Mouse (Mus musculus): ENCODE measurements around the gene Cacfd1. TPM values are rescaled to one million over a fixed set of nuclear protein-coding genes. Genes with fewer than 3 reads are reported as not detected.

Gene Cacfd1
- polyA plus RNA-seq, 1 experiment from 2014 or later: 35.9 TPM

- Histone ChIP-seq H3K27me3 (replicated peaks) (peaks cover 65% of the 10 kb centered on the region), H3K9ac (peak within 1 kb of the TSS; percentile 53), H3K4me2 (peak within 1 kb of the TSS; percentile 69), H3K4me1 (peaks cover 9% of the 10 kb centered on the region), H3K27ac (replicated peaks) (no peak within 1 kb of the TSS), H3K36me3 (no peaks in the 10 kb centered on the region), H3K4me3 (peak within 1 kb of the TSS; percentile 38), H3K9me3 (no peaks in the 10 kb centered on the region)
- ATAC-seq (ENCODE audit: extremely low read depth, insufficient number of reproducible peaks, low FRiP score, low TSS enrichment): peak; percentile 88
- WGBS: 4% methylated on average over 38 of the region's 38 CpGs
These were observed 18.1 kb downstream of the Cacfd1 start, which contains the start of gene Slc2a6 for GRCm38 (mm10) chr2:27027618-27028436. Gene Slc2a6 (minus strand): TSS chr2:27027998.

DNA sequence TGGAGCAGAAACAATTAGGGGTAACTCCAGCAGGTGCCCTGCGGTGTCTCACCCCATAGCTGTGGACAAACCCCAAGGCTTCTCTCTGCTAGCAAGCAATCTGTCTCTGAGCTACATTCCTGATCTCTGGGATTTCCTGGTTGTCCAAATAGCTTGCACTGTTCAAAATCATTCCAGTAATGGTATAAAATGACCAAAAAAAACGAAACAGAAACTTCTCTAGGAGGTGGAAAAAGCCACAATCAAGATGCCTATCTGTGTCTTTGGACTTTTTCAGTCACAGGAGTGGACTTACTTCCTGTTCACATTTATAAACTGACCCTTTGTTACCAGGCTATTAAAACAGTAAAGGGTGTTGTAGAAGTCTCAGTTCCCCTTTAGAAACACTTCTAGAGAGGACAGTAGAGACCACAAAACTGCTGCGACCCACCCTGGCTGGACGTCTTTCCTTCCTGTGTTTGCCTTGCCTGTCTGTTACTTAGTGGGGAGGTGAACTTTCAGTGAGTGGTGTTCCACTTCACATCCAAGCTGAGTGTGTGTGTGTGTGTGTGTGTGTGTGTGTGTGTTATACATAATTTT, 18.8 kb downstream of the Cacfd1 start:
- 58% methylated on average over 4 of the region's 4 CpGs for WGBS
- Histone ChIP-seq H3K4me3 (peak overlapping the region; percentile 38), H3K4me2 (peak overlapping the region; percentile 69)

GRCm38 (mm10) chr2:27032361-27032760, 22.6 kb downstream of the Cacfd1 start:
- Histone ChIP-seq H3K4me1 (peaks cover 9% of the 10 kb centered on the region), H3K27me3 (replicated peaks) (peaks cover 28% of the 10 kb centered on the region), H3K36me3 (no peaks in the 10 kb centered on the region), H3K9me3 (no peaks in the 10 kb centered on the region), H3K27ac (replicated peaks) (no peak overlapping the region), H3K4me2 (no peak overlapping the region), H3K4me3 (no peak overlapping the region), H3K9ac (no peak overlapping the region)
- 52% methylated on average over 2 of the region's 2 CpGs for WGBS
- ATAC-seq (ENCODE audit: extremely low read depth, insufficient number of reproducible peaks, low FRiP score, low TSS enrichment): no peak

More for the DNA sequence above, 18.8 kb downstream of the Cacfd1 start:
- Histone ChIP-seq H3K4me1 (peaks cover 9% of the 10 kb centered on the region), H3K27me3 (replicated peaks) (peaks cover 64% of the 10 kb centered on the region), H3K36me3 (no peaks in the 10 kb centered on the region), H3K9me3 (no peaks in the 10 kb centered on the region), H3K27ac (replicated peaks) (no peak overlapping the region), H3K9ac (0 out of 2 replicates have a peak overlapping the region, but pooled peaks have one; percentile 53)
- ATAC-seq (ENCODE audit: extremely low read depth, insufficient number of reproducible peaks, low FRiP score, low TSS enrichment): no peak

DNA sequence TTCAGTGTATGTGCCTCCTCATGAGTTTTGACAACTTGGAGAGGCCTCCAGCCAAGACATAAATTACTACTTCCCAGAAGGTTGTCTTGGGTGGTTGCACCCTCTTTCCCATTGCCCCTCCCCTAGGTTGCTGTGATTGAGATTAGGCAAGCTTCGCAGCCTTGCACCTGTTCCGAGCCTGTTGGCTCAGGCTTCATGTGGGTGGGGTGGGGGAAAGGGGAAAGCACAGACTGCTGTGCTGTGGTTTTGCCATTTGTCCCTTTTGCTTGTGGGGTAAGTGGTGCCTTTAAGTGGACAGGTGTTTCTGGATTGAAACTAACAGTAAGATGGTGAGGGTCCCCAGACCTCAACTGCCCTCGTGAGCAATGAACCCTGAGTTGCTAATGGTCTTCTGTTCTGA, 26.3 kb downstream of the Cacfd1 start:
- no peak for ATAC-seq (ENCODE audit: extremely low read depth, insufficient number of reproducible peaks, low FRiP score, low TSS enrichment)
- WGBS: 63% methylated on average over 3 of the region's 3 CpGs
- Histone ChIP-seq H3K4me1 (no peaks in the 10 kb centered on the region), H3K9me3 (no peaks in the 10 kb centered on the region), H3K4me2 (no peak overlapping the region), H3K27ac (replicated peaks) (no peak overlapping the region), H3K27me3 (replicated peaks) (peaks cover 21% of the 10 kb centered on the region), H3K4me3 (no peak overlapping the region), H3K36me3 (no peaks in the 10 kb centered on the region), H3K9ac (no peak overlapping the region)

DNA sequence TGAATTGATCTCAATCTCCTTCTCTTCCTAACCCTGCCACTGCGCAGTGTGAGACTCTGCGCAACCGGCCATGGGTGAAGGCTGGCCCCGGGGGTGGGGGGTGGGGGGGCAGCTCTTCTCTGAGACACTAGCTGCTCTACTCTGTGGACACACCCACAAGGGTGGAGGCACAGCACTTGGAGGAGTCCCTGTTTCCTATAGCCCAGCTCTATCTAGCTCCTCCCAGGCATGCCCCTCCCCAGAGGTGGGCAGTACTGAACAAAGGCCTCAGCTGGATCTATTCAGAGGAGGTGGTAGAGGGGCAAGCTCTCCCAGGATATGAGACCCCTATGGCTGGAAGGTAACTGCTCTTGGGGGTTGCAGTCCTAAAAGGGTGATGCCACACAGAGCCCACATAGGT, 27.3 kb downstream of the Cacfd1 start:
- WGBS: 76% methylated on average over 4 of the region's 4 CpGs
- Histone ChIP-seq H3K27ac (replicated peaks) (no peak overlapping the region), H3K9me3 (no peaks in the 10 kb centered on the region), H3K36me3 (no peaks in the 10 kb centered on the region), H3K4me1 (peaks cover 6% of the 10 kb centered on the region; the same call in 1 of the 2 replicates), H3K4me2 (no peak overlapping the region), H3K27me3 (replicated peaks) (peaks cover 24% of the 10 kb centered on the region), H3K4me3 (no peak overlapping the region), H3K9ac (no peak overlapping the region)
- ATAC-seq (ENCODE audit: extremely low read depth, insufficient number of reproducible peaks, low FRiP score, low TSS enrichment): no peak

GRCm38 (mm10) chr2:27038596-27038995, 28.9 kb downstream of the Cacfd1 start:
- H3K27ac ChIP-seq (replicated peaks): no peak overlapping the region
- no peaks in the 10 kb centered on the region for H3K9me3 ChIP-seq
- no peak for ATAC-seq (ENCODE audit: extremely low read depth, insufficient number of reproducible peaks, low FRiP score, low TSS enrichment)
- H3K36me3 ChIP-seq: no peaks in the 10 kb centered on the region
- peaks cover 34% of the 10 kb centered on the region for H3K27me3 ChIP-seq (replicated peaks)
- H3K4me2 ChIP-seq: no peak overlapping the region
- H3K4me1 ChIP-seq: peaks cover 10% of the 10 kb centered on the region; the same call in 1 of the 2 replicates
- H3K4me3 ChIP-seq: no peak overlapping the region
- 5% methylated on average over 3 of the region's 3 CpGs for WGBS
- no peak overlapping the region for H3K9ac ChIP-seq

DNA sequence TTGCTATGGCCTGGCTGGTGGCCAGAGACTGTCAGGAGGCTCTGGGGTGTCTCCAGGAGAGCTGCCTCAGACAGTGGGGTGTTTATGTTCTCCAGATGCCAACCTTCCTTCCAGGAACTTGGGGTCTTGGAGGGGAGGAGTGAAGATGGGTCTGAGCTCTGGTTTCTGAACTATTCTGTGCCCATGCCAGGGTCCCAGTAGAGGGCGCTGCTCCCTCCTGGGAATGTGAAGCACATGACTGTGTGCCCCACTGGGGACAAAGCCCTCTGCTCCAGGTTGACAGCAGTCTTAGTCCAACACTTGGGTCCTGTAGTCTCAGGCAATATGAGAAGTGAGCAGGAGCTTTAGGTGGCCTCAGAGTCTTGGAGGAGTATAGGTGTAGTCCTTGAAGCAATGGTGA, 29.6 kb downstream of the Cacfd1 start:
- Histone ChIP-seq H3K36me3 (no peaks in the 10 kb centered on the region), H3K27ac (replicated peaks) (no peak overlapping the region), H3K9ac (no peak overlapping the region), H3K27me3 (replicated peaks) (peaks cover 34% of the 10 kb centered on the region), H3K4me2 (no peak overlapping the region), H3K9me3 (no peaks in the 10 kb centered on the region), H3K4me1 (peaks cover 10% of the 10 kb centered on the region; the same call in 1 of the 2 replicates), H3K4me3 (no peak overlapping the region)
- WGBS: 5% methylated on average over 1 of the region's 1 CpGs
- no peak for ATAC-seq (ENCODE audit: extremely low read depth, insufficient number of reproducible peaks, low FRiP score, low TSS enrichment)

- no peak overlapping the region for H3K9ac ChIP-seq
- H3K4me3 ChIP-seq: no peak overlapping the region
- no peaks in the 10 kb centered on the region for H3K9me3 ChIP-seq
- H3K4me1 ChIP-seq: peaks cover 10% of the 10 kb centered on the region; the same call in 1 of the 2 replicates
- no peaks in the 10 kb centered on the region for H3K36me3 ChIP-seq
- H3K27me3 ChIP-seq (replicated peaks): peaks cover 39% of the 10 kb centered on the region
- 62% methylated on average over 8 of the region's 8 CpGs for WGBS
- H3K4me2 ChIP-seq: no peak overlapping the region
- no peak overlapping the region for H3K27ac ChIP-seq (replicated peaks)
- ATAC-seq (ENCODE audit: extremely low read depth, insufficient number of reproducible peaks, low FRiP score, low TSS enrichment): no peak
These were observed 32.6 kb downstream of the Cacfd1 start for GRCm38 (mm10) chr2:27042131-27042844.

GRCm38 (mm10) chr2:27043461-27043860, 33.7 kb downstream of the Cacfd1 start:
- no peaks in the 10 kb centered on the region for H3K9me3 ChIP-seq
- no peak overlapping the region for H3K27ac ChIP-seq (replicated peaks)
- WGBS: 16% methylated on average over 3 of the region's 3 CpGs
- no peak overlapping the region for H3K4me2 ChIP-seq
- H3K27me3 ChIP-seq (replicated peaks): peaks cover 31% of the 10 kb centered on the region
- ATAC-seq (ENCODE audit: extremely low read depth, insufficient number of reproducible peaks, low FRiP score, low TSS enrichment): peak; percentile 61; the same call in 1 of the 2 replicates
- H3K4me1 ChIP-seq: peaks cover 10% of the 10 kb centered on the region; the same call in 1 of the 2 replicates
- no peaks in the 10 kb centered on the region for H3K36me3 ChIP-seq
- no peak overlapping the region for H3K9ac ChIP-seq
- H3K4me3 ChIP-seq: no peak overlapping the region

GRCm38 (mm10) chr2:27044166-27044565, 34.4 kb downstream of the Cacfd1 start:
- WGBS: 74% methylated on average over 4 of the region's 4 CpGs
- peaks cover 27% of the 10 kb centered on the region for H3K27me3 ChIP-seq (replicated peaks)
- no peak overlapping the region for H3K4me2 ChIP-seq
- H3K36me3 ChIP-seq: no peaks in the 10 kb centered on the region
- no peak overlapping the region for H3K4me3 ChIP-seq
- H3K9me3 ChIP-seq: no peaks in the 10 kb centered on the region
- H3K4me1 ChIP-seq: peaks cover 10% of the 10 kb centered on the region; the same call in 1 of the 2 replicates
- no peak overlapping the region for H3K9ac ChIP-seq
- ATAC-seq (ENCODE audit: extremely low read depth, insufficient number of reproducible peaks, low FRiP score, low TSS enrichment): no peak
- no peak overlapping the region for H3K27ac ChIP-seq (replicated peaks)

DNA sequence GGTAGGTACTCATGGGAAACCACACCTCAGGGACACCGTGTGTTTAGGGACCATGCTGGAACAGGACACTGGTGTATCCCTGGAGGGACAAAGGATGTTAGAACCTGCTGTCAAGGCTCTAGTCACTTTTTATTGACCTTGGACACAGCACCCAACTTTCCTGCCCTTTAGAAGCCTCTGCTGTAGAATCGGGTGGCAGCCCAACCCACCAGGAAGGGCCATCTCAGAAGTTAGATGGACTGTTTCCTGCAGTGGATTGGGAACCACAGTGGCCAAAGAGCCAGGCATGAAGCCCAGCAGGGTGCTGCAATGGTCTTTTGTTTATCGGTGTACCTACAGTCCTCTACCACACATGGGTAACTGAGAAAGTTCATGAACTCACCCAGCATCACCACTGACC, 34.9 kb downstream of the Cacfd1 start:
- H3K4me3 ChIP-seq: no peak overlapping the region
- WGBS: 73% methylated on average over 3 of the region's 3 CpGs

More for the DNA sequence above, 34.9 kb downstream of the Cacfd1 start:
- H3K4me2 ChIP-seq: no peak overlapping the region
- H3K27ac ChIP-seq (replicated peaks): no peak overlapping the region
- H3K9ac ChIP-seq: no peak overlapping the region
- no peaks in the 10 kb centered on the region for H3K9me3 ChIP-seq
- peaks cover 10% of the 10 kb centered on the region; the same call in 1 of the 2 replicates for H3K4me1 ChIP-seq
- peaks cover 23% of the 10 kb centered on the region for H3K27me3 ChIP-seq (replicated peaks)
- H3K36me3 ChIP-seq: no peaks in the 10 kb centered on the region
- no peak for ATAC-seq (ENCODE audit: extremely low read depth, insufficient number of reproducible peaks, low FRiP score, low TSS enrichment)

Data from heart, embryonic 13.5 days (tissue).